Comparison of ENCODE assay signal across 8 mouse cellular contexts in the genomic region with DNA sequence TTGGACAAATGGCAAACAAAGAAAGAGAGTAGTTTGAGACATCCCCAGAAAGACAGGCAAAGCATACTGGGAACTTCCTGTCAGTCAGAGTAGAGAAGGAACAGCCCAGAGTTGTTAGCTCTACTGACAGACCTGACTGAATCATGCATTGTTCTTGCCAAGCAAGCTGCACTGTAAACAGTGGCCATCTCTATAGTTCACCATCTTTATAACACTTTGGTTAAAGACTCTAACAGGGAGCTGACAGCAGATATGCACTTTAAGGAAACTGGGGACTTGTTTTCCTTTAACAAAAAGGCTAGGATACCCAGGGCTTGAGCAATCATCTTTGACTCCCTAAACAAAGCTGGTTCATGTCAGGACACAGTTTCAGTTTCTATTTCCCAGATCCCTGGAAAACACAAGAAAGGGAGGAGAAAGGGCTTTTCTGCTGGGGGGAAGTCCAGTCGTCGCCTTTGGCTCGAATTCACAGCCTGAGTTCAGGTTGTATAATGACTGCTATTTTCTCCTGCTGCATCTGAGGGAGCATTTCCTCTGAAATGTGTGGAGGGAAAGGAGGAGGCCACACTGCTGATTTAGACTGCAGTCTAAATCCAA. TPM values are rescaled to one million over a fixed set of nuclear protein-coding genes. Genes with fewer than 3 reads are reported as not detected.
A peak's percentile ranks its signal among the peaks of the same experiment; 100 is the strongest.
DNase-seq lines count a peak whose midpoint lies in the region; ATAC-seq and TF ChIP-seq lines count a peak whose summit lies in the region.

TSS of gene Gbp3 (plus strand) at position 395 of the 597 bp plus-strand sequence.

- H3K4me1 ChIP-seq in spleen, adult 2 months (ENCODE audit: control insufficient read depth, insufficient read depth, insufficient read length) = peaks cover 17% of the 10 kb centered on the region; the same call in 1 of the 2 replicates
- 0 out of 2 replicates have a peak, but pooled peaks cover 3% of the 10 kb centered on the region for H3K4me1 ChIP-seq in heart, embryonic 15.5 days (replicated peaks)
- 0 out of 2 replicates have a peak, but pooled peaks cover 4% of the 10 kb centered on the region for H3K4me1 ChIP-seq in kidney, postnatal 0 days (replicated peaks; ENCODE audit: insufficient read depth, low read length)

- peak within 1 kb of the TSS; percentile 62 for H3K4me3 ChIP-seq in spleen, adult 2 months (ENCODE audit: extremely low read depth, insufficient read depth, insufficient read length)
- peak within 1 kb of the TSS; percentile 59 for H3K4me3 ChIP-seq in heart, embryonic 15.5 days
- peak within 1 kb of the TSS; percentile 44 for H3K4me3 ChIP-seq in kidney, postnatal 0 days (replicated peaks; ENCODE audit: low read depth, low read length)
- H3K4me3 ChIP-seq in macrophage (ENCODE audit: inconsistent target) = peak within 1 kb of the TSS; percentile 36

- no peaks in the 10 kb centered on the region for H3K27me3 ChIP-seq in spleen, adult 2 months (ENCODE audit: control insufficient read depth, insufficient read depth, low read length)
- no peaks in the 10 kb centered on the region for H3K27me3 ChIP-seq in heart, embryonic 15.5 days
- no peaks in the 10 kb centered on the region for H3K27me3 ChIP-seq in kidney, postnatal 0 days (ENCODE audit: insufficient read depth, low read length)

- intact Hi-C loops in left cerebral cortex, postnatal 10 days (cut with DNase I) = loop anchor here (1.0 kb wide), 1 partner anchor 69 kb away; no protein-coding TSS in a partner anchor

- peaks cover 4% of the 10 kb centered on the region; the same call in 1 of the 2 replicates for H3K36me3 ChIP-seq in spleen, adult 2 months (ENCODE audit: control insufficient read depth, insufficient read depth, low read length)
- no peaks in the 10 kb centered on the region for H3K36me3 ChIP-seq in heart, embryonic 15.5 days
- H3K36me3 ChIP-seq in kidney, postnatal 0 days (ENCODE audit: insufficient read depth, low read length) = no peaks in the 10 kb centered on the region
- H3K36me3 ChIP-seq in macrophage (ENCODE audit: inconsistent target) = peaks cover 19% of the 10 kb centered on the region

- TF ChIP-seq CTCF in spleen, adult 2 months (IDR thresholded peaks at IDR 0.05; ENCODE audit: extremely low read depth, insufficient read depth, insufficient read length, insufficient replicate concordance) = no peak
- no peak for TF ChIP-seq CTCF in kidney, postnatal 0 days (IDR thresholded peaks at IDR 0.05; ENCODE audit: low read depth)

- peak within 1 kb of the TSS; percentile 74 for H3K4me2 ChIP-seq in heart, embryonic 15.5 days
- peak within 1 kb of the TSS; percentile 72 for H3K4me2 ChIP-seq in kidney, postnatal 0 days (ENCODE audit: low read length)

- DNase-seq in spleen, adult 2 months (ENCODE audit: low read depth in 1 of 2, low spot score in 2 of 2) = no peak
- no peak for DNase-seq in spleen, postnatal 14 days (ENCODE audit: low spot score in 2 of 2)
- peak; percentile 61 for DNase-seq in kidney, postnatal 0 days (ENCODE audit: low spot score)
- DNase-seq in thymus, postnatal 36 days = peak; percentile 13 to 23
- DNase-seq in left cerebral cortex, postnatal 10 days (ENCODE audit: extremely low spot score in 1 of 2, low spot score in 2 of 2) = no peak

- WGBS in spleen, adult 2 months = 13% methylated on average over 3 of the region's 3 CpGs
- 18% methylated on average over 3 of the region's 3 CpGs for WGBS in heart, embryonic 15.5 days
- WGBS in kidney, postnatal 0 days = 14% methylated on average over 3 of the region's 3 CpGs
- WGBS in macrophage (ENCODE audit: missing documents) = 3% methylated on average over 3 of the region's 3 CpGs

- peak within 1 kb of the TSS; percentile 46 for H3K9ac ChIP-seq in heart, embryonic 15.5 days
- peak within 1 kb of the TSS; percentile 24; the same call in 1 of the 2 replicates for H3K9ac ChIP-seq in kidney, postnatal 0 days (ENCODE audit: low read depth, low read length)

- H3K27ac ChIP-seq in spleen, adult 2 months (ENCODE audit: insufficient read depth, low read length) = peak within 1 kb of the TSS; percentile 84
- peak within 1 kb of the TSS; percentile 63 for H3K27ac ChIP-seq in heart, embryonic 15.5 days
- H3K27ac ChIP-seq in kidney, postnatal 0 days = peak within 1 kb of the TSS; percentile 71
- H3K27ac ChIP-seq in macrophage = peak within 1 kb of the TSS; percentile 79

- peaks cover 12% of the 10 kb centered on the region; the same call in 1 of the 2 replicates for H3K79me2 ChIP-seq in macrophage (ENCODE audit: inconsistent target)

- no peak for ATAC-seq in common myeloid progenitor, adult 5-6 weeks (replicated peaks; ENCODE audit: low read depth, poor library complexity, severe bottlenecking)
- no peak for ATAC-seq in heart, embryonic 15.5 days (replicated peaks; ENCODE audit: insufficient number of reproducible peaks, insufficient read depth, low FRiP score, low read depth)
- no peak for ATAC-seq in kidney, postnatal 0 days (replicated peaks; ENCODE audit: low FRiP score, low read depth)

- no peaks in the 10 kb centered on the region for H3K9me3 ChIP-seq in heart, embryonic 15.5 days (replicated peaks)
- H3K9me3 ChIP-seq in kidney, postnatal 0 days (replicated peaks; ENCODE audit: low read length) = no peaks in the 10 kb centered on the region

- TF ChIP-seq POLR2A in spleen, adult 2 months (IDR thresholded peaks at IDR 0.05; ENCODE audit: low read depth, low read length) = no peak

RNA-seq across cellular contexts. Expression of gene Gbp3, which starts in this region (rescaled TPM):
- polyA plus RNA-seq in spleen, adult 2 months (2012; rRNA removed) = 33.8 and 40.9 TPM in 2 replicates
- total RNA-seq in common myeloid progenitor, adult 5-6 weeks (2017) = 38.0 and 46.6 TPM in 2 replicates
- 1.8 and 3.0 TPM in 2 replicates for polyA plus RNA-seq in heart, embryonic 15.5 days (2015; fragmentation: Nextera tagmentation; extraction: Ambion mirVana)
- 6.7 and 11.3 TPM in 2 replicates for polyA plus RNA-seq in kidney, postnatal 0 days (2015; fragmentation: Nextera tagmentation; extraction: Ambion mirVana)
- total RNA-seq in macrophage (2018; cell fraction: chromatin; rRNA removed) = 100 to 1,000 TPM in 18 of 26 experiments, 10 to 100 TPM in 8; 23.0 to 493 (median 145) TPM
- 100 to 1,000 TPM in 14 of 26 experiments, 10 to 100 TPM in 12; 28.6 to 372 (median 208) TPM for total RNA-seq in macrophage (2018; cell fraction: cytosol; rRNA removed)
- total RNA-seq in macrophage (2018; cell fraction: nucleus; rRNA removed) = 100 to 1,000 TPM in 21 of 26 experiments, 10 to 100 TPM in 5; 10.5 to 533 (median 219) TPM
- 11.0 to 108 TPM (median 33.4 TPM) in 3 replicates for polyA plus RNA-seq in macrophage (2018)
- 1 to 10 TPM; 4.2 TPM for total RNA-seq in left cerebral cortex, postnatal 10 days (2021)

Comparison
In these comparisons a context has a peak if more than half of its experiments do, and no peak if none do; other contexts are left out.
1. DNase-seq: peak in kidney, postnatal 0 days (single experiment) and thymus, postnatal 36 days (2 of 2); none in spleen, adult 2 months (0 of 2), spleen, postnatal 14 days (0 of 2) and left cerebral cortex, postnatal 10 days (0 of 2).
2. Peak in every context shown above with its lines, with median percentiles within 50 percentile points of each other: H3K27ac ChIP-seq and H3K4me3 ChIP-seq.